Mouse (Mus musculus) liver, embryonic 16.5 days (tissue): ENCODE data around the gene Cntnap1. TPM values are rescaled to one million over a fixed set of nuclear protein-coding genes. Genes with fewer than 3 reads are reported as not detected.
"Not testable (repeated sequence)": the region's sequence is repeated elsewhere in the genome, so short reads cannot be mapped to it uniquely, and the experiment has no call there.

Source experiments
- ATAC-seq: fragments of 200-750 bp; cut with Nextera tagmentation; 2 replicates; pipeline ENCODE4 v1.8.0; 2017; ENCODE audit warnings: low read depth, mild to moderate bottlenecking, moderate number of reproducible peaks, moderate library complexity
- H3K27ac ChIP-seq: fragments of 300-500 bp; sonication (generic); 2 replicates; pipeline ENCODE4 v1.5.1; 2014; ENCODE audit warnings: mild to moderate bottlenecking, low read length
- H3K27me3 ChIP-seq: fragments of 300-500 bp; sonication (generic); 2 replicates; pipeline ENCODE4 v1.6.1; 2014; ENCODE audit warnings: low read depth, low read length, mixed read lengths; ENCODE audit not compliant: control insufficient read depth, insufficient read depth
- H3K36me3 ChIP-seq: fragments of 300-500 bp; sonication (generic); 2 replicates; pipeline ENCODE4 v1.6.1; 2014; ENCODE audit warnings: mild to moderate bottlenecking; ENCODE audit not compliant: control insufficient read depth, insufficient read depth
- H3K4me1 ChIP-seq: fragments of 300-500 bp; sonication (generic); 2 replicates; pipeline ENCODE4 v1.6.1; 2014; ENCODE audit warnings: low read depth, low read length, mixed read lengths; ENCODE audit not compliant: control insufficient read depth
- H3K4me2 ChIP-seq: fragments of 300-500 bp; sonication (generic); 2 replicates; pipeline ENCODE4 v1.6.1; 2014; ENCODE audit warnings: low read depth, low read length, mixed read lengths
- H3K4me3 ChIP-seq: fragments of 300-500 bp; sonication (generic); 2 replicates; pipeline ENCODE4 v1.5.1; 2014; ENCODE audit warnings: low read depth, mild to moderate bottlenecking, low read length
- H3K9ac ChIP-seq: fragments of 300-500 bp; sonication (generic); 2 replicates; pipeline ENCODE4 v1.6.1; 2014; ENCODE audit warnings: low read depth, low read length
- H3K9me3 ChIP-seq: fragments of 300-500 bp; sonication (generic); replicated peaks from 2 replicates; pipeline ENCODE4 v1.6.1; 2016; ENCODE audit warnings: low read length; ENCODE audit not compliant: control insufficient read depth
- WGBS: fragments of 180-500 bp; shearing (Covaris S2); extraction: QIAGEN DNeasy Blood & Tissue Kit; methylation state at CpG from one replicate; pipeline ENCODE4 v1.1.7; 2014; ENCODE audit not compliant: insufficient replicate concordance; 5-methylcytosine and 5-hydroxymethylcytosine counted together
- polyA plus RNA-seq: library from polyadenylated mRNA; unstranded; fragments of >200 nt; fragmentation: Nextera tagmentation; extraction: Ambion mirVana; gene quantifications from 2 replicates; pipeline ENCODE4 v1.2.1, GENCODE M21; 2015

The Cntnap1 gene
- polyA plus RNA-seq, 1 experiment from 2014 or later, result 0.17 TPM

GRCm38 (mm10) chr11:101160981-101161505 lies 9.3 kb upstream of the Cntnap1 start:
- 69% methylated on average over 4 of the region's 8 CpGs for WGBS
- not testable (repeated sequence) for ATAC-seq, H3K27ac ChIP-seq, H3K4me3 ChIP-seq, H3K36me3 ChIP-seq, H3K4me2 ChIP-seq, H3K9me3 ChIP-seq, H3K9ac ChIP-seq
- H3K4me1 ChIP-seq, result peaks cover 20% of the 10 kb centered on the region
- H3K27me3 ChIP-seq, result peaks cover 47% of the 10 kb centered on the region

GRCm38 (mm10) chr11:101161551-101161950 lies 8.8 kb upstream of the Cntnap1 start:
- Histone ChIP-seq H3K36me3 (no peaks in the 10 kb centered on the region), H3K4me2 (no peak overlapping the region), H3K4me3 (no peak overlapping the region), H3K4me1 (peaks cover 20% of the 10 kb centered on the region), H3K27ac (no peak overlapping the region), H3K9me3 (no peaks in the 10 kb centered on the region), H3K27me3 (peaks cover 47% of the 10 kb centered on the region), H3K9ac (no peak overlapping the region)
- no peak for ATAC-seq
- WGBS, result 73% methylated on average over 15 of the region's 15 CpGs

DNA sequence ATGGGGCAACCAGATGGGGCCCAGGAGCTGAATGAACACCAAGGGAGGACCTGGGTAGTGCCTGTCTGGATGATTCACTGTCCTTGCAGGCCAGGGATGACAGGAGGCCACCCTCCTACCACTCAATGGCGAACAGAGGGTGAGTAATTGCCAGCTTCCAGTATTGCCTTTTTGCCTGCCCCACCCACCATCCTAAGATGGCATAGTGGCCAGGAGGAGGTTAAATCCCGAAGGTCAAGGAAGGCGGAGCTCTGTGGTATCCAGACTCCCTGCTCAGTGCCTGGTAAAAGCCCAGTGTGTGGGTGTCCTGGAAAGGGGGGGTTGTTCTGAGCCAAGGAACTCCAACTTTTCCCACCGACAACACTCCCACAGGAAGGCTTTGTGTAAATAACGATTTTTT lies 8.0 kb upstream of the Cntnap1 start:
- no peak for ATAC-seq
- Histone ChIP-seq H3K36me3 (no peaks in the 10 kb centered on the region), H3K27me3 (peaks cover 52% of the 10 kb centered on the region), H3K9me3 (no peaks in the 10 kb centered on the region), H3K4me3 (no peak overlapping the region), H3K4me2 (no peak overlapping the region), H3K9ac (no peak overlapping the region), H3K4me1 (peaks cover 20% of the 10 kb centered on the region), H3K27ac (no peak overlapping the region)
- 54% methylated on average over 5 of the region's 5 CpGs for WGBS

GRCm38 (mm10) chr11:101162772-101163171 lies 7.6 kb upstream of the Cntnap1 start:
- H3K36me3 ChIP-seq, result no peaks in the 10 kb centered on the region
- H3K9ac ChIP-seq, result no peak overlapping the region
- ATAC-seq, result no peak
- H3K9me3 ChIP-seq, result no peaks in the 10 kb centered on the region
- H3K4me3 ChIP-seq, result no peak overlapping the region
- H3K27ac ChIP-seq, result no peak overlapping the region
- WGBS, result 62% methylated on average over 5 of the region's 5 CpGs
- H3K27me3 ChIP-seq, result peaks cover 57% of the 10 kb centered on the region
- peaks cover 20% of the 10 kb centered on the region for H3K4me1 ChIP-seq
- no peak overlapping the region for H3K4me2 ChIP-seq

DNA sequence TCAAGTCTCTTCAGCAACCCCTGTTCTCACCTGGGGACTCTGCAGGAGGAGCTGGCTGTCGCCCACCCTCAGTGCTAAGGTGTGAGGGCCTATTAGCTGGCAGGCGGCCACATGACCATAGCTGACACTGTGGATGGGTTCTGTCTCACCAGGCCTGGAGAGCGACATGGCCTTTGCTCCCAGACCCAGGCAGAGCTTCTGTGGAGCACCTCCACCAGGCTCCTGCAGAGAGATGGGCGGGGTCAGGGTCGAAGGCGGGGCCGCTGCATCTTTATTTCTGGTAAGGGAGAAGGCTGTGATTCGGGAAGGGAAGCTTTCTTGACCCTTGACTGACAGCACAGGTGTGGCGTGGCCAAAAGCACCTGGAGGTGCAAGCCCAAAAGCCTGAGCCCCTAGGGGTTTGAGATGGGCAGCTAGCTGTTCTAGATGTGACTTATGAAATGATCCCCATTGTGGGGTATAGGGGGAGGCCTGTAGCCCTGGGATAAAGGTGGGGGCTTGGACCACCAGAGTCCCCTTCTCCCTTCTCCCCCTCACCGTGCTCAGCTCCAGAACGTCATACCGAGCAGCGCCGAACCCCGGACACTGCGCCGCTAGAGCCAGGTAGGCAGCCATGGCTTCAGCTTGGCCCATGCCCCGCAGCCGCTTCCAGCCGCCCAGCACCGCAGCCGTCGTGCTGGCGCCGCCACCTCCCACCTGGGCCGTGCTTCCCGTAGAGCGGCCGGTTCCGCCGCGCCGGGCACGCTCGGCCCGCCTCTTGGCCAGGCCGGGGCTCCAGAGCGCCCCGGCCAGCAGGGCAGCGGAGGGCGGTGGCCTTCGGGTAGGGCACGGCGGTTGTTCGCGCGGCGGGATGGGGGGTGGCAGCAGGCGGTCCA lies 6.6 kb upstream of the Cntnap1 start:
- no peaks in the 10 kb centered on the region for H3K9me3 ChIP-seq
- no peak overlapping the region; the same call in 1 of the 2 replicates for H3K4me3 ChIP-seq
- peak overlapping the region; percentile 17; the same call in 1 of the 2 replicates for H3K4me2 ChIP-seq
- 14% methylated on average over 49 of the region's 49 CpGs for WGBS
- peaks cover 20% of the 10 kb centered on the region for H3K4me1 ChIP-seq
- H3K36me3 ChIP-seq, result no peaks in the 10 kb centered on the region
- no peak overlapping the region for H3K9ac ChIP-seq
- ATAC-seq, result no peak
- no peak overlapping the region for H3K27ac ChIP-seq
- H3K27me3 ChIP-seq, result peaks cover 66% of the 10 kb centered on the region

DNA sequence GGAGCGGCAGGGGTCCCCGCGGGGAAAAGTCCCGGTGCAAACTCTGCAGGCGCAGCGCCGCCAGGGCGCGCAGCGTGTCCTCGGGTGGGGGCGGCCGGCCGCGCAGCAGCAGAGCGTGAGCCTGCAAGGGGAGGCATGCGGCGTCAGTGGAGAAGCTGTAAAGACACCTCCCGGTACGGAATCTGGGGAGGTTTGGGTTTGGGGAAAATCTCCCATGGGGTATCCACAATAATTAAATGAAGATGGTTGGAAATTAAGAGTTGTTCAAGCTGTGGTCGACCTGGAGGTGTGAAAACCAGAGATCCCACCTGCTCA lies 6.0 kb upstream of the Cntnap1 start:
- H3K27me3 ChIP-seq, result peaks cover 72% of the 10 kb centered on the region

DNA sequence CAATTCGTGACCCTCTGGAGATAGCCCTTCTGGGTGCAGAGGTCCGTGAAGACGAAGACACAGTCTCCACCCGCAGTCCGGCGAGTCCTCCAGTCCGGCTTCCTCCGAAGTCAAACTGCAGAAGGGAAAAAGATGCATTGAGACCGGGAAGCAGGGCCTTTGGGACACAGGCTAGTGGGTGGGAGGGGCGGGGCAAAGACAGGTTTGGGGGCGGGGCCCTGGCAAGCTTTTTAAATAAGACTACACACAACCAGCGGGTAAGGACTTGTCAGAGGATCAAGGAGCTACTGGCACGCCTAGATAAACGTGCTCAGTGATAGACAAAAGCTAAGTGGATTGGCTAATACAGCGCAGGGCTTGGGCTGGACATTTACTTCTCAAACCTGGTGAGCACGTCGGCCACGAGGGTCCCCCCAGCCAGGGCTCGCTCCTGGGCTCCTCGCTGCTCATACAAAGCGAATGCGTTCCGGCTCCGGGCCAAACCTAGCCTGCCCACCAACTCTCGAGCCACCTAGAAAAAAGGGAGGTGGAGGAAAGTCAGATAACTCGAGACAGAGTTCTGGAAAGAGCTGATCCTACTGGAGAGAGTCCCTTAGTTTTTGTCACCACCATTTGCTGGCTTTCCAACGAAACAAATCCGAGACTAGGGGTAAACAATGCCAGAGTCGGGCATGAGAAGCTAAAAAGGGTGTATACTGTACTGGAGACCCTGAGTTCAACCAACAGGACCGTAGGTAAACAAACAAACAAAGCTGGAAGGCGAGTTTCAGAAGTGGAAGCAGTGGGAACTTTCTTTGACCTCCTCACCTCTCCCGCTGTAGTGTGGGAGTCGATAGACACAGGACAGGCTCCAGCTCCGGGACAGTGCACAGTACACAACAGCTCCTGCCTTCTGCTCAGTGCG lies 5.4 kb upstream of the Cntnap1 start:
- WGBS, result 13% methylated on average over 35 of the region's 35 CpGs
- Histone ChIP-seq H3K9ac (no peak overlapping the region), H3K4me2 (0 out of 2 replicates have a peak overlapping the region, but pooled peaks have one; percentile 6), H3K9me3 (no peaks in the 10 kb centered on the region), H3K27me3 (peaks cover 78% of the 10 kb centered on the region), H3K36me3 (no peaks in the 10 kb centered on the region), H3K27ac (no peak overlapping the region), H3K4me1 (peaks cover 26% of the 10 kb centered on the region), H3K4me3 (no peak overlapping the region)
- ATAC-seq, result peak; percentile 57

More for the DNA sequence above, 6.0 kb upstream of the Cntnap1 start:
- no peak overlapping the region for H3K9ac ChIP-seq
- no peak for ATAC-seq
- no peak overlapping the region; the same call in 1 of the 2 replicates for H3K4me3 ChIP-seq
- H3K9me3 ChIP-seq, result no peaks in the 10 kb centered on the region
- WGBS, result 14% methylated on average over 21 of the region's 21 CpGs
- no peak overlapping the region for H3K27ac ChIP-seq
- H3K36me3 ChIP-seq, result no peaks in the 10 kb centered on the region
- peaks cover 20% of the 10 kb centered on the region for H3K4me1 ChIP-seq
- H3K4me2 ChIP-seq, result peak overlapping the region; percentile 17; the same call in 1 of the 2 replicates

GRCm38 (mm10) chr11:101166357-101166756 lies 4.0 kb upstream of the Cntnap1 start:
- no peaks in the 10 kb centered on the region for H3K36me3 ChIP-seq
- peaks cover 29% of the 10 kb centered on the region for H3K4me1 ChIP-seq
- H3K9me3 ChIP-seq, result no peaks in the 10 kb centered on the region
- no peak overlapping the region for H3K4me2 ChIP-seq
- no peak overlapping the region for H3K9ac ChIP-seq
- H3K27me3 ChIP-seq, result peaks cover 93% of the 10 kb centered on the region
- no peak overlapping the region for H3K4me3 ChIP-seq
- 50% methylated on average over 14 of the region's 14 CpGs for WGBS
- no peak for ATAC-seq
- no peak overlapping the region for H3K27ac ChIP-seq
